Mouse (Mus musculus) induced T-regulatory cell, adult 2 months (primary cell): Measurements from ENCODE around the gene Aifm2.

ENCODE experiments used
- DNase-seq: peaks from one replicate; pipeline ENCODE4 v3.0.0-alpha.2; 2012; ENCODE audit warnings: low read depth

Gene Aifm2

DNA sequence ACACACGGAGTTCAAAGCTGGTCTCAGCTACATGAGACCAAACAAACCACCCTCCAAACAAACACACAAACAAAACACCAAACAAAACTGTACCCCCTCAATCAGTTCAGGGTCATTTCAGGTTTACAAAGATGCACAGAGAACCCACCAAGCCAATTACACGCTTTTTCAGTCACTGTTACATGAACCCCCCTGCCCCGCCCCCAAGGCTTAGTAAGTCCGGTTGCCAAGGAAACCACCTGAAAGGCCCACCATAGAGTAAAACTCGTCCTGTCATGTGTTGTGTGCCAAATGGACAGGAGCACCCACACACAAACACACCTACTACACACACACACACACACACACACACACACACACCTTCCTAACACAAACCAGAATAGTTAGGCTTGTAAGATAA, 50.5 kb downstream of the Aifm2 start:
- no peak for DNase-seq

DNA sequence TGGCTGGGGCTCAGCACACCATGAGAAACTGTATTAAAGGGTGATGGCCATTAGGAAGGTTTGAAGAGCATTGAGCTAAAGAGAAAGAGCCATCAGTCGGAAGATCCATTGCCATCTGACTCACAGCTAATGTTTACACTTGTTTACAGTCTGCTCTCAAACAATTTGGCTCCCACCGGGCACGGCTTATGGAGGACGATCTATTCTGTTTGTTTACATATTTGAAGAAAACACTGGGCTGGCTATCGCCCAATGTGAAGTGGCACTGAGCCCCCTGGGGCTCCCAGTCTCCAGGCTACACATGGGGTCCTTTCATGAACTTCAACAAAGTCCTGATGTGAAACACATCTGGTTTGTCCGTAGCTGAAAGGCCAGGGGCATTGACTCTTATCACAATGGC, 51.7 kb downstream of the Aifm2 start:
- DNase-seq = no peak

DNA sequence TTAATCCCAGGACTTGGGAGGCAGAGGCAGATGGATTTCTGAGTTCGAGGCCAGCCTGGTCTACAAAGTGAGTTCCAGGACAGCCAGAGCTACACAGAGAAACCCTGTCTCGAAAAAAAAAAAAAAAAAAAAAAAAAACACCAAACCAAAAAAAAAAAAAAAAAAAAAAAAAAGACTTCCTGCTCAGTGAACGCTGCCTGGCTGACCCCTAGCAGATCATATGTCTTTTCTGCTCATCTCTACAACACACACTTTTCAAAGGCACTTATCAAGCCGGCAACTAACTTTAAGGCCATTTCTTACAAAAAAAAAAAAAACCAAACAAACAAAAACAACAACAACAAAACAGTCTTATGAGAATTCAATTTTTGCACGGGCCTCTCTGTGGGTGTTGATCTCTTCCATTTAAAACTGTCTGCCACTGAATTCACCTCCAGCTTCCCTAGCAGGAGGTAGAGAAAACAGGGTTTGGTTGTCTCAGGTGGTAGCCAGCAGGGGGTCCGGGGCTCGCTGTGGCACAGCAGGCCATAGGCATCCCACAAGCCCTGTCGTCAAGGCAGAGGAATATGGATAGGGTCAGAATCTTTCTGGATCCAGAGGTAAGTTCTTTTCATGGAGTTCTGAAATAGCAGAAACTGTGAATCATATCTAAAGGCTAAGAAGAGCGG, 66.5 kb downstream of the Aifm2 start:
- no peak for DNase-seq

DNA sequence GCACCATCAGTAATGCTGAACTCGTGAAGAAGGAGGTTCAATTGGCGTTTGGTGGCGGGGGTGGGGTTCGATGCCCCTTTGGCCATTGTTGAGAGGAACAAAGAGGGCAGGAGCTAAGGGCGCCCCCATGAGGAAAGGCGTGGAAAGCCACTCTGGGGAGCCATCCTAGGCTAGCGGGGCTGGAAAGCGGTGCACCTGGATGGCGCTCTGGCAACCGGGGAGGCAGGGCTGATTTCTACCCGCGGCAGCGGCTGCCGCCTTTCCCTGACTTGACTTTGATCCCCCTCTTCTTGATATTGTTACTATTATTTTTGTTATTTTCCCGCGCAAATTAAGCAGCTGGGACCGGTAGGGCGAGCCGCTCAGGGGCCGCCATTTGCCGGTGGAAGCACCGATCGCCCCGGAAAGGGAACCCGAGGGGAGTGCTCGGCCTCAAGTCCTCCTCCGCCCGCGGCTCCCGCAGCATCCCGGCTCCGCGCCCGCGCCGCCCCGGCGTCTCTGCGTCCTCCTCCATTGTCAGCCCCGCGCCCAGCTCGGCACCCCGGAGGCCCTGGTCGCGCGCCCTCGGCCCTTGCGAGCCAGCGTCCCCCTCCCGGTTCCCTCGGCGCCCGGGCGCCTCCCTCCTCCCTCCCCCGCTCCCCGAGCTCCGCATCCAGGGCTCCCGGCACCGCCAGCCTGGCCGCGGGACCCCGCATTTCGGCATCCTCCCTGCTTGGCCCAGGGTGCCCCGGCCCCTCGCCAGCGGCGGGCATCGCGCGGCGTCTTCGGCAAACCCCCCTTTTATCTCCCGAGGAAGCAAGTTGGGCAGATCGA, 67.9 kb downstream of the Aifm2 start:
- peak; percentile 3 for DNase-seq

DNA sequence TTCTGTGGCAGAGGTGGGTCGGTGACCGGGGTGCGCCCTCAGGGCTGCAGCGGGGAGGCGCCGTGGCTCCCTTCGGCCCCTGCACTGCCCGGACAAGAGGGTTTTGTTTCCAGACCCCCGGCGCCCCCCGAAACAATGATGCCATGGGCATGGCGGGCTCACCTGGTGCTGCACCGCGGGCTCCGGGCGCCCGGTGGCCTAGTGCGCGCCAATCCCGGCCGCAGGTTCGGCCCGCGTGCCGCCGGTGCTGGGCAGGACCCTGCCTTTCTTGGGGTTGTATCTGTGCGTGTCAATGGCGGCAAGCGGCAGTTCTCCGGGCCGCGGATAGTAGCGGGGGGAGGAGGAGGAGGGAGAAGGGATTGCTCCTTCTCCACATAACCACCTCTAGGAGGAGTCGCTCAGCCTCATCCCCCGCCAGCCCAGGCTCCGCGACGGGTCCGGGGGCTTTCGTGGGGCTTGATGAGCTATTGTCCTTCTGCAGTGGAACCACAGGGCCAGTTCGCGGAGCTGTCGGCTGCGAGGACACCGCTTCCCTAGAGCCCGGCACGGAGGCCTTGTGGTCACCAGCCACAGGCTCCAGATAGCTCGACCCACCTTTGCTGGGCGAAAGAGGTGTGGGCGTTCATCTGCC, 68.7 kb downstream of the Aifm2 start, which contains the start of gene H2afy2:
Gene H2afy2 (minus strand): TSS at position 527 of the 631 bp plus-strand sequence.
- DNase-seq = no peak

DNA sequence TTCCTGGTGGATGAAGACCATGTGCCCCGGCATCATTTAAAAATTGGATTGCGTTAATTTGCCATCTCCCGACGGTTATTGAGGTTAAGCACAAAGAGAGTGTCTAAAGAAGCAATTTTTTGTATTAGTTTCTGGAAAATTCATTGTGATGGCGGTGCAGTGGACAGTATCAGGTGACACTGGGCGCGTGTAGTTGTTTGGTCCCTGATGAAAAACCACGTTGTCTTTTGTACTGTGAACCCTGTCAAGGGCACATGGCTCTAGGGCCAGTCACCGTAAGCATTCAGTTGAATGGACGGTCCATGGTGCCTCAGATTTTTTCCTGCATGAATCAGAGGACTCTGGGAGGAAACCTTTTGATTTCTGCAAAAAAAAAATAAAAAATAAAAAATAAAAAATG, 69.4 kb downstream of the Aifm2 start:
- no peak for DNase-seq

DNA sequence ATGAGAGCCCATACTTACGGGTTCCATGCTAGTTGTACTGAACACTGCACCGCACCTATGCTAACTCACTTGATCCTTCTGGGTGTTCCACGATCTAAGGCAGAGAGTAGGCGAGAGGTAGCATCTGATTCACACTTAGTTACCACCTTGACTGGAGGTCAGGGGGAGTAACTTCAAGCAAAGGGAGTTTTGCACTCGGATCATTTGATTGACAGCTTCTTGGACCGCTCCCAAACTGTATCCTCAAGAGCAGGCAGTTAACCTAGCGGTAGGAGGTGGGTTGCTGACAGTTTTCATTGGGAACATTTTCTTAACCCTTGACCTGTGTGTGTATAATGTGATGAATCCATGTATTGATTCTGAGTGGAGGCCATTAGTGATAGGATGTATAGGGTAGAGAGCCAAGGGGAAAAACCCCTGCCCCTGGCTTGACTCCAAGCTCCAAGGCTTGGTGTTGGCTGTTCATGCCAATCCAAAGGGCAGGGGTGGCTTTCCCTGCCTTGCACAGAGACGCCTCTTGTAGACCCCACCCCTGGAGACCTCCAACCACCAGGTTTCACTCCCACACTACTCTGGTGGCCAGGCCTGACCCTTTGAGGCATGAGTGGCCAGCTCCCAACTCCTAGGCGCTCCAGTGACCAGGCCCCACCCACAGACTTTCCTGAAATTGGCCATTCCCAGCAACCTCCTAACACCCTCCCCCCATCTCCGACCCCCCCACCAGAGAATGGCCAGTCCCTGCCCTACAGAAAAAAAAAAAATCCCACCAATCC, 72.7 kb downstream of the Aifm2 start:
- DNase-seq = no peak

DNA sequence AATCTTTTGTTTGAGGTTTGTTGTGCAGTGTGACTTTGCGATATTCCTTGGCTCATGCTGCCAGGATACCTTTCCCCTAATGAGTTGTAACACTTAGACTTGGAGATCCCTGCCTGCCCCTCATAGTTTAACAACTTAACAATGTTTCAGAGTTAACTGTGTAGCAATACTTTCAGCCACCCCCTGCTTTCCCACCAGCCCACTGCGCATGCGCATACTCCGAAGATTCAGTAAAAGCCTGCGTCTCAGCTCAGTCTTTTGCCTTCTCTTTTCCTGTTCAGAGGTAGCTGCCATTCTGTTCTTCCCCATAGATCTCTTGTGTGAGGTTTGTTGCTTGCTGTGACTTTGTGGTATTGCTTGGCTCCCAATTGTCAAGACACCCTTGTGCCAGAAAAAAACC, 73.4 kb downstream of the Aifm2 start:
- no peak for DNase-seq
